Mouse (Mus musculus) lung, embryonic 14.5 days (tissue): ENCODE data around the gene Pde1c. TPM values are rescaled to one million over a fixed set of nuclear protein-coding genes. Genes with fewer than 3 reads are reported as not detected.

Experiments used
- ATAC-seq: fragments of 200-750 bp; cut with Nextera tagmentation; 2 replicates; pipeline ENCODE4 v1.8.0; 2017; ENCODE audit warnings: mild to moderate bottlenecking, moderate TSS enrichment, moderate library complexity; ENCODE audit not compliant: insufficient read depth
- DNase-seq: peaks from one replicate; pipeline ENCODE4 v3.0.0-alpha.2; 2015
- H3K27ac ChIP-seq: fragments of 300-500 bp; sonication (generic); 2 replicates; pipeline ENCODE4 v1.5.1; 2014; ENCODE audit warnings: low read depth, mild to moderate bottlenecking, moderate library complexity
- H3K27me3 ChIP-seq: fragments of 300-500 bp; sonication (generic); 2 replicates; pipeline ENCODE4 v1.6.1; 2014; ENCODE audit warnings: low read length, control low read depth; ENCODE audit not compliant: insufficient read depth
- H3K36me3 ChIP-seq: fragments of 300-500 bp; sonication (generic); 2 replicates; pipeline ENCODE4 v1.6.1; 2014; ENCODE audit warnings: control low read depth; ENCODE audit not compliant: insufficient read depth
- H3K4me1 ChIP-seq: fragments of 300-500 bp; sonication (generic); 2 replicates; pipeline ENCODE4 v1.6.1; 2014; ENCODE audit warnings: antibody characterized with exemption, control low read depth; ENCODE audit not compliant: insufficient read depth
- H3K4me2 ChIP-seq: fragments of 300-500 bp; sonication (generic); 2 replicates; pipeline ENCODE4 v1.6.1; 2014; ENCODE audit warnings: mild to moderate bottlenecking
- H3K4me3 ChIP-seq: fragments of 300-500 bp; sonication (generic); 2 replicates; pipeline ENCODE4 v1.5.1; 2014; ENCODE audit warnings: low read depth, low read length
- H3K9ac ChIP-seq: fragments of 300-500 bp; sonication (generic); 2 replicates; pipeline ENCODE4 v1.6.1; 2014
- H3K9me3 ChIP-seq: fragments of 300-500 bp; sonication (generic); 2 replicates; pipeline ENCODE4 v1.6.1; 2016; ENCODE audit warnings: low read depth, low read length, control low read depth
- CTCF ChIP-seq: IDR thresholded peaks from 2 replicates; pipeline ENCODE4 v1.5.1; 2016; ENCODE audit warnings: antibody characterized with exemption, low read depth
- WGBS: fragments of 180-500 bp; shearing (Covaris S2); extraction: QIAGEN DNeasy Blood & Tissue Kit; methylation state at CpG from one replicate; pipeline ENCODE4 v1.1.7; 2014; 5-methylcytosine and 5-hydroxymethylcytosine counted together
- polyA plus RNA-seq: library from polyadenylated mRNA; unstranded; fragments of >200 nt; fragmentation: Nextera tagmentation; extraction: Ambion mirVana; gene quantifications from 2 replicates; pipeline ENCODE4 v1.2.1, GENCODE M21; 2014

Pde1c gene
- polyA plus RNA-seq, 1 experiment from 2014 or later, result 0.92 TPM

DNA sequence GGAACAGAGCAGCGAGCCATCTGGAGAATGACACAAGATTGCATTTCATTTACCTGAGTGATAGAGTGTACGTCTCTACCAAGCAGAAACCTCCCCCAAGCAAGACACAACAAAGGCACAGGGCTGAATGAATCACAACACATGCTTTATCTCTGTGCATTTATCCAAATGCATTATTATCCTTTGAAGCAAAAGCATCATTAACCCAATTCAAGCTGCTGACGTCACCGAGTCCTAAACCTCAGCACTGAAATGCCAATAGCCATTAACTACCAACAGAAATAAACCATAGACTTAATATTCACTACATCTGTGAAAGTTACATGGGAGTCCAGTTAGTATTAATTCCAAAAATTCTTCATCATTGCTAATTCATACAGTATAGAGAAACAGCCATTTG, 127.4 kb downstream of the Pde1c start:
- ATAC-seq, result no peak

GRCm38 (mm10) chr6:56425846-56426245, 143.1 kb downstream of the Pde1c start:
- Histone ChIP-seq H3K4me1 (no peaks in the 10 kb centered on the region), H3K36me3 (no peaks in the 10 kb centered on the region), H3K27me3 (no peaks in the 10 kb centered on the region), H3K27ac (no peak overlapping the region), H3K9ac (no peak overlapping the region), H3K9me3 (no peaks in the 10 kb centered on the region), H3K4me2 (no peak overlapping the region), H3K4me3 (no peak overlapping the region)
- no peak for TF ChIP-seq CTCF
- ATAC-seq (no peak), DNase-seq (no peak)
- WGBS, result 79% methylated on average over 5 of the region's 5 CpGs

More for the DNA sequence above, 127.4 kb downstream of the Pde1c start:
- H3K4me2 ChIP-seq, result no peak overlapping the region
- no peak overlapping the region for H3K4me3 ChIP-seq
- no peaks in the 10 kb centered on the region for H3K27me3 ChIP-seq
- WGBS, result 85% methylated on average over 4 of the region's 4 CpGs
- no peaks in the 10 kb centered on the region for H3K9me3 ChIP-seq
- H3K27ac ChIP-seq, result no peak overlapping the region
- no peaks in the 10 kb centered on the region for H3K36me3 ChIP-seq
- TF ChIP-seq CTCF, result no peak
- H3K9ac ChIP-seq, result no peak overlapping the region
- no peak for DNase-seq
- H3K4me1 ChIP-seq, result no peaks in the 10 kb centered on the region

- 61% methylated on average over 3 of the region's 3 CpGs for WGBS
- no peak overlapping the region for H3K4me3 ChIP-seq
- TF ChIP-seq CTCF, result no peak
- no peak for ATAC-seq
- no peak for DNase-seq
- H3K4me1 ChIP-seq, result no peaks in the 10 kb centered on the region
- H3K36me3 ChIP-seq, result no peaks in the 10 kb centered on the region
- no peak overlapping the region for H3K27ac ChIP-seq
- no peaks in the 10 kb centered on the region for H3K27me3 ChIP-seq
- H3K9ac ChIP-seq, result no peak overlapping the region
- H3K4me2 ChIP-seq, result no peak overlapping the region
- no peaks in the 10 kb centered on the region for H3K9me3 ChIP-seq
These were observed 146.0 kb downstream of the Pde1c start for GRCm38 (mm10) chr6:56422866-56423265.

DNA sequence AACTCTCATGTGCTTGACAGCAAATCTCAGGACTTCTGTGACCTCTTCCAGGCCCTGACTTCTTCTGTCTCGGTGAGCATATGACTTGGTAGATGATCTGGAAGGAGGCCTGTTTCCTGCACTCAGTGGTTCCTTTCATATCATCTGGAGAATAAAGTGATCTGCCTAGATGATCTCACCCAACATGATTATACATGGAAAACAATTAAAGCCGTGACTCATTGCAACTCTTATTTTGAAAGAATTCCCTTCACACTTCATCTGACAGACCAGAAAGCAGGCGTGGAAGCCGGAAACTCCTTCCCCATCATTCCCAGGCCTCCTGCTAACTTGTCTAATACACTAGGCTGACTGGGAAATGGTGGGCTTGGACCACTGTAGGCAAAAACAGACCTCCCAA, 152.7 kb downstream of the Pde1c start:
- ATAC-seq (no peak), DNase-seq (no peak)
- no peak overlapping the region for H3K4me2 ChIP-seq
- H3K27me3 ChIP-seq, result no peaks in the 10 kb centered on the region
- H3K4me1 ChIP-seq, result no peaks in the 10 kb centered on the region
- no peak overlapping the region for H3K27ac ChIP-seq
- H3K9me3 ChIP-seq, result no peaks in the 10 kb centered on the region
- H3K36me3 ChIP-seq, result no peaks in the 10 kb centered on the region
- no peak for TF ChIP-seq CTCF
- H3K4me3 ChIP-seq, result no peak overlapping the region
- no peak overlapping the region for H3K9ac ChIP-seq
- 62% methylated on average over 4 of the region's 4 CpGs for WGBS

GRCm38 (mm10) chr6:56389178-56389577, 179.7 kb downstream of the Pde1c start:
- H3K9ac ChIP-seq, result no peak overlapping the region
- DNase-seq, result no peak
- H3K4me2 ChIP-seq, result no peak overlapping the region
- 74% methylated on average over 5 of the region's 5 CpGs for WGBS
- H3K27ac ChIP-seq, result no peak overlapping the region
- H3K4me1 ChIP-seq, result no peaks in the 10 kb centered on the region
- no peaks in the 10 kb centered on the region for H3K9me3 ChIP-seq
- H3K27me3 ChIP-seq, result no peaks in the 10 kb centered on the region
- TF ChIP-seq CTCF, result no peak
- ATAC-seq, result no peak
- no peak overlapping the region for H3K4me3 ChIP-seq
- no peaks in the 10 kb centered on the region for H3K36me3 ChIP-seq

- Histone ChIP-seq H3K27me3 (no peaks in the 10 kb centered on the region), H3K9me3 (no peaks in the 10 kb centered on the region), H3K9ac (no peak overlapping the region), H3K4me2 (no peak overlapping the region), H3K27ac (no peak overlapping the region), H3K36me3 (no peaks in the 10 kb centered on the region), H3K4me1 (no peaks in the 10 kb centered on the region), H3K4me3 (no peak overlapping the region)
- no peak for DNase-seq
- 84% methylated on average over 3 of the region's 3 CpGs for WGBS
- ATAC-seq, result no peak
- no peak for TF ChIP-seq CTCF
These were observed 192.5 kb downstream of the Pde1c start for GRCm38 (mm10) chr6:56376359-56376758.

DNA sequence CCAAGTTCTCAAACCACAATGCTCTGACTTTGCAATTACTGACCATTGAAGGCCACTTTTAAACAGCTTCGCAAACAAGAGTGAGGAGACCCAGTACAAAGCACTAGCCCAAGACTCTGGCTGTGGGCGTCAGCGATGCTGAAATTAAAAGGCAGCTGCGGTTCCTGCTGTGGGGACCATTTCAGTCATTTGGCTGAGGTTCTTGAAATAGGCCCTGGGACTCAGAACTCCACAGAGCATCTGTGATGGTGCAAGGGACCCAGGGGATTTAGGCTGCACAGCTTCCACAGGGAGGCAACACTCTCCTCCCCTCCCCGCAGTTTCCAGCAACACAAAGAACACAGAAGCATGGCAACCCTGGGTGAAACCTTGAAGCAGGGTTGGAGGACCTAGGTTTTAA, 194.7 kb downstream of the Pde1c start:
- H3K4me1 ChIP-seq, result no peaks in the 10 kb centered on the region
- DNase-seq (no peak), ATAC-seq (no peak)
- no peak for TF ChIP-seq CTCF
- no peaks in the 10 kb centered on the region for H3K36me3 ChIP-seq
- WGBS, result 85% methylated on average over 5 of the region's 5 CpGs
- no peak overlapping the region for H3K27ac ChIP-seq
- no peaks in the 10 kb centered on the region for H3K9me3 ChIP-seq
- no peak overlapping the region for H3K4me3 ChIP-seq
- no peak overlapping the region for H3K9ac ChIP-seq
- no peak overlapping the region for H3K4me2 ChIP-seq
- H3K27me3 ChIP-seq, result no peaks in the 10 kb centered on the region

DNA sequence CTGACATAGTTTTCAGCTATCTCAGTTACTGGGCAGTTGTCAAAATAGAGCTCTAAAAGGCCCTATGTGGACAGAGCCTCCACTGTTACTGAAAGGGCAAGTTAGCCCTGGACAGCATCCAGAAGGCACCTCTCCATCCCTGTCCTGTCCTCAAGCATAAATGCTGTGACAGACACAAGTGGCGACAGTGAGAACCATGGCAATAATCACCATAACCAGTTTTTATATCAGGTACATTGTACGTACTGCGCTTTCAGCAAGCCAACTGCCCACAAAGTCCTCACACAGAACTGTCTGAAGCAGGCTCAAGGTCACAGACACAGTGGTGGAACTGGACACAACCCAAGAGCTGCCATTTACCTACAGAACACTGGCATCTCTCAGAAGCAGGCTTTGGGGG, 195.2 kb downstream of the Pde1c start:
- Histone ChIP-seq H3K9ac (no peak overlapping the region), H3K27ac (no peak overlapping the region), H3K4me3 (no peak overlapping the region), H3K4me1 (no peaks in the 10 kb centered on the region), H3K27me3 (no peaks in the 10 kb centered on the region), H3K4me2 (no peak overlapping the region), H3K9me3 (no peaks in the 10 kb centered on the region), H3K36me3 (no peaks in the 10 kb centered on the region)
- TF ChIP-seq CTCF, result no peak
- no peak for DNase-seq
- 78% methylated on average over 3 of the region's 3 CpGs for WGBS
- ATAC-seq, result no peak
